Mouse (Mus musculus) lung, postnatal 0 days (tissue): ENCODE results near the gene Slc35c2.

Experiments
- CTCF ChIP-seq: IDR thresholded peaks from 2 replicates; pipeline ENCODE4 v1.5.1; 2016; ENCODE audit warnings: antibody characterized with exemption, mild to moderate bottlenecking
- EP300 ChIP-seq: IDR thresholded peaks from 2 replicates; pipeline ENCODE4 v1.6.1; 2016; ENCODE audit warnings: antibody characterized with exemption, mild to moderate bottlenecking, control low read depth

DNA sequence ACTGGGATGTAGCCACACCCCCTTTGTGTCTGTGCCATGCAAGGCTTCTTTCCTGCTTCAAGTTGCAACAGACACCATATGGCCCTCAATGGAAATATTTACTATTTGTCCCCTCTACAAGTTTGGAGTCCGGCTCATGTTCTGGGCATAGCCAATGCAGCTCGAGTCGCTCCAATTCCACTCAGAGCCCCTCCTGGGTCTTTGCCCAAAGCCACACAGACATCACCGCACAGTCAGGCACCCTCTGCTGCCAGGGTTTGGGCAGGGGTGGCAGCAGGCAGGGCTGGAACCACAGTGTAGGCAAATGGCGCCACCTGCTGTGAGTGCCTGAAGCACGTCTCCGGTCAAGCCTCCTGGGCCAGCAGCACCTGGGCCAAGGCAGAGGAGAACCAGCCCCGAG, 11.8 kb downstream of the Slc35c2 start:
- TF ChIP-seq CTCF, result peak; percentile 89
- no peak for TF ChIP-seq EP300
